Mouse (Mus musculus) embryonic facial prominence, embryonic 15.5 days (tissue): Measurements from ENCODE around the gene Safb2. TPM values are rescaled to one million over a fixed set of nuclear protein-coding genes. Genes with fewer than 3 reads are reported as not detected.

ENCODE experiments used
- ATAC-seq: fragments of 200-750 bp; cut with Nextera tagmentation; 2 replicates; pipeline ENCODE4 v1.8.0; 2017; ENCODE audit warnings: low read depth, moderate TSS enrichment; ENCODE audit not compliant: insufficient number of reproducible peaks, low FRiP score, low TSS enrichment
- H3K27ac ChIP-seq: fragments of 300-500 bp; sonication (generic); replicated peaks from 2 replicates; pipeline ENCODE4 v1.5.1; 2015; ENCODE audit warnings: mild to moderate bottlenecking, inconsistent platforms
- H3K27me3 ChIP-seq: fragments of 300-500 bp; sonication (generic); 2 replicates; pipeline ENCODE4 v1.6.1; 2015; ENCODE audit warnings: inconsistent platforms
- H3K36me3 ChIP-seq: fragments of 300-500 bp; sonication (generic); 2 replicates; pipeline ENCODE4 v1.6.1; 2015; ENCODE audit warnings: mild to moderate bottlenecking, inconsistent platforms
- H3K4me1 ChIP-seq: fragments of 300-500 bp; sonication (generic); 2 replicates; pipeline ENCODE4 v1.6.1; 2015; ENCODE audit warnings: inconsistent platforms
- H3K4me2 ChIP-seq: fragments of 300-500 bp; sonication (generic); replicated peaks from 2 replicates; pipeline ENCODE4 v1.6.1; 2015; ENCODE audit warnings: mild to moderate bottlenecking, inconsistent platforms
- H3K4me3 ChIP-seq: fragments of 300-500 bp; sonication (generic); replicated peaks from 2 replicates; pipeline ENCODE4 v1.5.1; 2015; ENCODE audit warnings: mild to moderate bottlenecking, inconsistent platforms
- H3K9ac ChIP-seq: fragments of 300-500 bp; sonication (generic); 2 replicates; pipeline ENCODE4 v1.6.1; 2015; ENCODE audit warnings: inconsistent platforms
- H3K9me3 ChIP-seq: fragments of 300-500 bp; sonication (generic); replicated peaks from 2 replicates; pipeline ENCODE4 v1.6.1; 2016; ENCODE audit warnings: inconsistent platforms
- WGBS: fragments of 180-500 bp; shearing (Covaris S2); methylation state at CpG from one replicate; pipeline ENCODE4 v1.1.7; 2015; 5-methylcytosine and 5-hydroxymethylcytosine counted together
- polyA plus RNA-seq: library from polyadenylated mRNA; unstranded; fragments of >200 nt; fragmentation: Nextera tagmentation; extraction: Ambion mirVana; gene quantifications from 2 replicates; pipeline ENCODE4 v1.2.1, GENCODE M21; 2015

The Safb2 gene
- polyA plus RNA-seq, 1 experiment from 2014 or later, result 98.4 TPM

- no peak overlapping the region for H3K9ac ChIP-seq
- 0 out of 2 replicates have a peak, but pooled peaks cover 8% of the 10 kb centered on the region for H3K4me1 ChIP-seq
- no peak overlapping the region for H3K4me2 ChIP-seq
- no peaks in the 10 kb centered on the region for H3K9me3 ChIP-seq
- no peaks in the 10 kb centered on the region for H3K36me3 ChIP-seq
- H3K27me3 ChIP-seq, result no peaks in the 10 kb centered on the region
- ATAC-seq, result no peak
- 38% methylated on average over 8 of the region's 8 CpGs for WGBS
- no peak overlapping the region for H3K27ac ChIP-seq
- H3K4me3 ChIP-seq, result no peak overlapping the region
Observed at GRCm38 (mm10) chr17:56542736-56543135, 41.6 kb downstream of the Safb2 start.

DNA sequence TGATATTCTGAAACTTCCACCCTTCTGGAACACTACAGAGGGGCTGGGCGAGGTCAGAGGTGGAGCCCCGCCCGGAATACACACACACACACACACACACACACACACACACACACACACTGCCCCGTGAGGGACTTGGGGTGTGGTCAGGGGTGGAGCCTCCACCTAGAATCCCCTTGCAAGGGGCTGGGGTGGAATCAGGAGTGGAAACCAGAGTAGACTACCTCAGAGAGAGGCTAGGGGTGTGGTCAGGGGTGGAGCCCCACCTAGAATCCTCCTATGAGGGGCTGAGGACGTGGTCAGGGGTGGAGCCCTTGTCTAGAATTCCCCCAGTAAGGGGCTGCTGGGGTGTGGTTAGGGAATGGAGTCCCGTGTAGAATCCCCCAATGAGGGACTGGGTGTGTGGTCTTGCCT, 43.8 kb downstream of the Safb2 start:
- Histone ChIP-seq H3K27me3 (no peaks in the 10 kb centered on the region), H3K9ac (no peak overlapping the region), H3K4me2 (no peak overlapping the region), H3K27ac (no peak overlapping the region), H3K4me1 (0 out of 2 replicates have a peak, but pooled peaks cover 4% of the 10 kb centered on the region), H3K4me3 (no peak overlapping the region), H3K9me3 (no peaks in the 10 kb centered on the region), H3K36me3 (no peaks in the 10 kb centered on the region)
- 45% methylated on average over 6 of the region's 6 CpGs for WGBS
- ATAC-seq, result no peak

GRCm38 (mm10) chr17:56537912-56538311, 46.5 kb downstream of the Safb2 start:
- 24% methylated on average over 8 of the region's 8 CpGs for WGBS
- no peak overlapping the region for H3K4me3 ChIP-seq
- H3K36me3 ChIP-seq, result no peaks in the 10 kb centered on the region
- no peaks in the 10 kb centered on the region for H3K27me3 ChIP-seq
- 0 out of 2 replicates have a peak, but pooled peaks cover 3% of the 10 kb centered on the region for H3K4me1 ChIP-seq
- H3K4me2 ChIP-seq, result no peak overlapping the region
- no peak overlapping the region for H3K9ac ChIP-seq
- no peak for ATAC-seq
- H3K27ac ChIP-seq, result no peak overlapping the region
- H3K9me3 ChIP-seq, result no peaks in the 10 kb centered on the region

DNA sequence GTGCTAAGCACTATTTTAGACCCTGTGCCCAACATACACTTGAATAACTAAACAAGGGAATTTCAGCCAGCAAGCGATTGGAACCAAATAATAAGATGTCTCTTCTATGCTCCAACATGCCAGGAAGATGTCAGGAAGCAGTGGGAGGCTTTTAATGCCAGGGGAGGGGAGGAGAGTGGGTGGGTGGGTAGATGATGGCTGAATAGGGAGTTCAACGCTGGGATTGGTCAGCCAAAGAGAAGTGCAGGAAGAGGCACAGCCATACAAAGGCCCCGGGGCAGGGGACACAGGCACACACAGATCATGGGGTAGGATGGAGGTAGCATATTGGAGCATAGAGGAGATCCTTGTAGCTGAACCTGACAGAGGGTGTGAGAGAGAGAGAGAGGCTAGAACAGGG, 47.5 kb downstream of the Safb2 start:
- Histone ChIP-seq H3K9ac (no peak overlapping the region), H3K4me1 (no peaks in the 10 kb centered on the region), H3K36me3 (no peaks in the 10 kb centered on the region), H3K27ac (no peak overlapping the region), H3K9me3 (no peaks in the 10 kb centered on the region), H3K27me3 (no peaks in the 10 kb centered on the region), H3K4me2 (no peak overlapping the region), H3K4me3 (no peak overlapping the region)
- ATAC-seq, result no peak
- 60% methylated on average over 3 of the region's 3 CpGs for WGBS

DNA sequence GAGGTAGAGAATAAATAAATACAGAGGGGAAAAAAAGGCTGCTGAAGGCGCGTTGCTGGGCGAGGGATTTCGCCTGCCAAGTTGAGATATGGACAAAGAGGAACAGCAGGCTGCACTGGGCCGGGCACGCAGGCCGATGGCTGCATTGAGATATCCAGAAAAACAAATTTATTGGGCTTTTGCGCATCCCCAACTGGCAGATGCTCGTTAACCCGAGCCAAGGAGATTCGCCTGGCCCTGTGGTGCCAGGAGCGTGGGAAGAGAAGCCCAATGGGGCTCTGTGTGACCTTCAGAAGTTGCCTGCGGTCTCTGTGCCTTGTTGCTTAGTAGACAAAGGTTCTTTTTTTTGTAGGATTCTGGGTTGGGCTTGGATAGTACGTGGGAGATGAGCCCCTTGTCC, 48.2 kb downstream of the Safb2 start:
- H3K4me2 ChIP-seq, result no peak overlapping the region
- WGBS, result 72% methylated on average over 14 of the region's 14 CpGs
- no peak for ATAC-seq

GRCm38 (mm10) chr17:56524943-56525342, 59.4 kb downstream of the Safb2 start:
- no peaks in the 10 kb centered on the region for H3K4me1 ChIP-seq
- 69% methylated on average over 4 of the region's 4 CpGs for WGBS
- H3K9me3 ChIP-seq, result no peaks in the 10 kb centered on the region
- H3K4me3 ChIP-seq, result no peak overlapping the region
- ATAC-seq, result no peak
- no peaks in the 10 kb centered on the region for H3K36me3 ChIP-seq
- no peak overlapping the region for H3K27ac ChIP-seq
- no peaks in the 10 kb centered on the region for H3K27me3 ChIP-seq
- no peak overlapping the region for H3K4me2 ChIP-seq
- no peak overlapping the region for H3K9ac ChIP-seq

More for the DNA sequence above, 48.2 kb downstream of the Safb2 start:
- no peak overlapping the region for H3K27ac ChIP-seq
- H3K36me3 ChIP-seq, result no peaks in the 10 kb centered on the region
- no peaks in the 10 kb centered on the region for H3K9me3 ChIP-seq
- no peak overlapping the region for H3K9ac ChIP-seq
- no peaks in the 10 kb centered on the region for H3K4me1 ChIP-seq
- H3K27me3 ChIP-seq, result no peaks in the 10 kb centered on the region
- no peak overlapping the region for H3K4me3 ChIP-seq

DNA sequence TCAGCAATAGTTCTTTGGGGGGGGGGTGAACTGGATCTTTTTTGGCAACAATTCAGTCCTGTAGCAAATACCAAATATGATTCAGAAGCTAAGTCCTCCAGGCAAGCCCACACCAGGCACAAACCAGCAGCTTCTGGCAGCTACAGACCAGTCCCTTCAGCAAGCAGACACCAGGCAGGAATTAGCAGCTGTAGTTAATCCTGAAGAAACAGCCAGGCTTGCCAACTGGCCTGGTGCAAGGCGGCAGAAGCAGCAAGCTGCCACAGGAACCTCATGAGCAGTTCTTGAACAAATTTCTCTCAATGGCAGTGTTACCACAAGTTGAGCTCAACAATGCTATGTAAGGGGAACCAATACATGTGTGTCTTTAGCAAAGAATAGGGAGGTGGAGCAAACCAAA, 61.6 kb downstream of the Safb2 start:
- ATAC-seq, result no peak
- H3K36me3 ChIP-seq, result no peaks in the 10 kb centered on the region
- no peaks in the 10 kb centered on the region for H3K4me1 ChIP-seq
- no peaks in the 10 kb centered on the region for H3K9me3 ChIP-seq
- no peak overlapping the region for H3K4me2 ChIP-seq
- 39% methylated on average over 1 of the region's 1 CpGs for WGBS
- H3K9ac ChIP-seq, result no peak overlapping the region
- no peak overlapping the region for H3K27ac ChIP-seq
- no peaks in the 10 kb centered on the region for H3K27me3 ChIP-seq
- H3K4me3 ChIP-seq, result no peak overlapping the region

GRCm38 (mm10) chr17:56515690-56516410, 68.5 kb downstream of the Safb2 start:
- Histone ChIP-seq H3K9ac (no peak overlapping the region), H3K36me3 (no peaks in the 10 kb centered on the region), H3K27me3 (peaks cover 33% of the 10 kb centered on the region), H3K4me3 (no peak overlapping the region), H3K4me2 (peak overlapping the region; percentile 27), H3K27ac (peak overlapping the region; percentile 41), H3K9me3 (no peaks in the 10 kb centered on the region), H3K4me1 (peaks cover 28% of the 10 kb centered on the region)
- 6% methylated on average over 13 of the region's 13 CpGs for WGBS
- peak; percentile 78 for ATAC-seq

DNA sequence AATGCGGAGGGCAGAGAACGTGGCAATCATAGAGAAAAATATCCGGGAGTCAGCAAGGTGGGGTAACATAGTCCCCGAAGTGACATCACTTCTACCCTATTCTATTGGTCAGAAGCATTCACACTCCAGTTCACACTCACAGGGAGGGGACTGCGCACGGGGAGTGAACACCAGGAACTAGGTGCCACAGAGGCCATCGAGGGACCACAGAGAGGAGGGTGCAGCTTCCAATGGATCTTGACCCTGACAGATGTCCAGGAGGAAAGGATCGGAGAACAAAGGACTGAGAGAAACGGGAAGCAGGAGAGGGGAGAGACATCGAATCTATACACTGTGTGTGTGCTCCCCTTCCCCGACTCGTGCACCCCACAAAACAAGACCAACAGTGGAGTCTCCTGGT, 69.5 kb downstream of the Safb2 start:
- Histone ChIP-seq H3K4me1 (peaks cover 37% of the 10 kb centered on the region), H3K4me3 (no peak overlapping the region), H3K9ac (no peak overlapping the region), H3K27me3 (peaks cover 43% of the 10 kb centered on the region), H3K36me3 (no peaks in the 10 kb centered on the region), H3K4me2 (no peak overlapping the region), H3K27ac (no peak overlapping the region), H3K9me3 (no peaks in the 10 kb centered on the region)
- no peak for ATAC-seq
- 42% methylated on average over 12 of the region's 12 CpGs for WGBS

GRCm38 (mm10) chr17:56514330-56514729, 70.1 kb downstream of the Safb2 start:
- Histone ChIP-seq H3K9me3 (no peaks in the 10 kb centered on the region), H3K27me3 (peaks cover 49% of the 10 kb centered on the region)
- ATAC-seq, result no peak

GRCm38 (mm10) chr17:56512310-56512709, 72.1 kb downstream of the Safb2 start, which contains the start of gene Znrf4:
Znrf4 (minus strand) TSS chr17:56512431.
- no peak within 1 kb of the TSS for H3K27ac ChIP-seq
- no peaks in the 10 kb centered on the region for H3K36me3 ChIP-seq
- peak within 1 kb of the TSS; percentile 26 for H3K4me3 ChIP-seq
- 63% methylated on average over 22 of the region's 22 CpGs for WGBS
- H3K4me1 ChIP-seq, result peaks cover 46% of the 10 kb centered on the region
- peaks cover 58% of the 10 kb centered on the region for H3K27me3 ChIP-seq
- no peaks in the 10 kb centered on the region for H3K9me3 ChIP-seq
- H3K4me2 ChIP-seq, result peak within 1 kb of the TSS; percentile 56
- no peak for ATAC-seq
- H3K9ac ChIP-seq, result no peak within 1 kb of the TSS

More at GRCm38 (mm10) chr17:56514330-56514729, 70.1 kb downstream of the Safb2 start:
- no peak overlapping the region for H3K27ac ChIP-seq
- H3K4me1 ChIP-seq, result peaks cover 42% of the 10 kb centered on the region
- no peaks in the 10 kb centered on the region for H3K36me3 ChIP-seq
- no peak overlapping the region for H3K4me2 ChIP-seq
- H3K4me3 ChIP-seq, result no peak overlapping the region
- no peak overlapping the region for H3K9ac ChIP-seq

DNA sequence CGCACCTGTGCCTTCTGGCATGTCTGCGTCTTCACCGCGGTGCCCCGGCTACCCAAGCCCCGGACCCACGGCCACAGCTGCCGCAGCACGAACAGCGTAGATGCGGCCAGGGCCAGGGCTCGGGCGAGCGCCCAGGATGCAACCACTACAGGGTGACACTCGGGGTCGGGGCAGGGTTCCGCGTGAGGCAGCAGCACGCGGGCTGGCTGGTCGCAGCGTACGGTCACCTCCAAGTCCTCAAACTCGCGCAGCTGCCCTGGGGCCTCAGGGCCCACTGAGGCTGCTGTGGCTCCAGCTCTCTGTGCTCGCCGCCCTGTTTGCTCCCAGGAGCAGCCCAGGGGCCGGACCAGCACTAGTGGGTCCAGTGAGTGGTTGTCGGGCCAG, 72.7 kb downstream of the Safb2 start:
- H3K27ac ChIP-seq, result no peak overlapping the region
- H3K4me1 ChIP-seq, result peaks cover 51% of the 10 kb centered on the region
- no peaks in the 10 kb centered on the region for H3K9me3 ChIP-seq
- H3K36me3 ChIP-seq, result no peaks in the 10 kb centered on the region
- H3K4me3 ChIP-seq, result peak overlapping the region; percentile 26
- peaks cover 58% of the 10 kb centered on the region for H3K27me3 ChIP-seq
- whole genome bisulfite sequencing, result 26% methylated on average over 29 of the region's 29 CpGs
- no peak overlapping the region for H3K9ac ChIP-seq
- no peak for ATAC-seq
- H3K4me2 ChIP-seq, result peak overlapping the region; percentile 56
